Mouse (Mus musculus): ENCODE measurements around the gene Spns2. TPM values are rescaled to one million over a fixed set of nuclear protein-coding genes. Genes with fewer than 3 reads are reported as not detected.
A peak's percentile ranks its signal among the peaks of the same experiment; 100 is the strongest.

Spns2 gene
- polyA plus RNA-seq, 1 experiment from 2014 or later, result 11.1 TPM

GRCm38 (mm10) chr11:72531632-72532031 lies 41.9 kb upstream of the Spns2 start:
- DNase-seq (ENCODE audit: low spot score) (no peak), ATAC-seq (no peak)
- Histone ChIP-seq H3K27me3 (replicated peaks; ENCODE audit: insufficient read depth, low read length) (no peaks in the 10 kb centered on the region), H3K4me1 (ENCODE audit: insufficient read depth, low read depth, low read length) (no peaks in the 10 kb centered on the region), H3K9ac (replicated peaks; ENCODE audit: low read depth) (no peak overlapping the region), H3K9me3 (ENCODE audit: low read length) (no peaks in the 10 kb centered on the region), H3K36me3 (ENCODE audit: insufficient read depth, low read length) (no peaks in the 10 kb centered on the region), H3K27ac (ENCODE audit: low read length) (no peak overlapping the region), H3K4me3 (ENCODE audit: low read depth, low read length) (no peak overlapping the region), H3K4me2 (replicated peaks; ENCODE audit: low read depth, low read length) (no peak overlapping the region)
- TF ChIP-seq EP300 (IDR thresholded peaks at IDR 0.05), result no peak
- TF ChIP-seq CTCF (IDR thresholded peaks at IDR 0.05), result peak; percentile 54
- WGBS, result 74% methylated on average over 1 of the region's 1 CpGs

- DNase-seq (ENCODE audit: low spot score), result no peak
- no peaks in the 10 kb centered on the region for H3K4me1 ChIP-seq (ENCODE audit: insufficient read depth, low read depth, low read length)
- no peak overlapping the region for H3K9ac ChIP-seq (replicated peaks; ENCODE audit: low read depth)
- WGBS, result 83% methylated on average over 5 of the region's 5 CpGs
- no peaks in the 10 kb centered on the region for H3K36me3 ChIP-seq (ENCODE audit: insufficient read depth, low read length)
- ATAC-seq, result no peak
- no peak overlapping the region for H3K4me3 ChIP-seq (ENCODE audit: low read depth, low read length)
- no peaks in the 10 kb centered on the region for H3K27me3 ChIP-seq (replicated peaks; ENCODE audit: insufficient read depth, low read length)
- no peaks in the 10 kb centered on the region for H3K9me3 ChIP-seq (ENCODE audit: low read length)
- no peak overlapping the region for H3K27ac ChIP-seq (ENCODE audit: low read length)
- no peak overlapping the region for H3K4me2 ChIP-seq (replicated peaks; ENCODE audit: low read depth, low read length)
- TF ChIP-seq CTCF (IDR thresholded peaks at IDR 0.05), result no peak
- TF ChIP-seq EP300 (IDR thresholded peaks at IDR 0.05), result no peak
These were observed 41.4 kb upstream of the Spns2 start for GRCm38 (mm10) chr11:72531144-72531543.

GRCm38 (mm10) chr11:72526190-72526589 lies 36.5 kb upstream of the Spns2 start:
- Histone ChIP-seq H3K4me2 (replicated peaks; ENCODE audit: low read depth, low read length) (no peak overlapping the region), H3K36me3 (ENCODE audit: insufficient read depth, low read length) (no peaks in the 10 kb centered on the region), H3K4me1 (ENCODE audit: insufficient read depth, low read depth, low read length) (no peaks in the 10 kb centered on the region), H3K27me3 (replicated peaks; ENCODE audit: insufficient read depth, low read length) (no peaks in the 10 kb centered on the region), H3K9me3 (ENCODE audit: low read length) (no peaks in the 10 kb centered on the region), H3K4me3 (ENCODE audit: low read depth, low read length) (no peak overlapping the region), H3K9ac (replicated peaks; ENCODE audit: low read depth) (no peak overlapping the region), H3K27ac (ENCODE audit: low read length) (no peak overlapping the region)
- no peak for ATAC-seq
- no peak for DNase-seq (ENCODE audit: low spot score)
- no peak for TF ChIP-seq EP300 (IDR thresholded peaks at IDR 0.05)
- WGBS, result 84% methylated on average over 4 of the region's 4 CpGs

GRCm38 (mm10) chr11:72523711-72524110 lies 34.0 kb upstream of the Spns2 start:
- 49% methylated on average over 4 of the region's 4 CpGs for WGBS

GRCm38 (mm10) chr11:72522616-72523041 lies 32.9 kb upstream of the Spns2 start:
- H3K9me3 ChIP-seq (ENCODE audit: low read length), result no peaks in the 10 kb centered on the region
- no peaks in the 10 kb centered on the region for H3K4me1 ChIP-seq (ENCODE audit: insufficient read depth, low read depth, low read length)
- H3K27me3 ChIP-seq (replicated peaks; ENCODE audit: insufficient read depth, low read length), result no peaks in the 10 kb centered on the region
- WGBS, result 39% methylated on average over 5 of the region's 5 CpGs
- no peak overlapping the region for H3K27ac ChIP-seq (ENCODE audit: low read length)
- ATAC-seq, result peak; percentile 32; the same call in 1 of the 2 replicates
- no peaks in the 10 kb centered on the region for H3K36me3 ChIP-seq (ENCODE audit: insufficient read depth, low read length)
- TF ChIP-seq CTCF (IDR thresholded peaks at IDR 0.05) (no peak), EP300 (IDR thresholded peaks at IDR 0.05) (no peak)
- H3K4me2 ChIP-seq (replicated peaks; ENCODE audit: low read depth, low read length), result no peak overlapping the region
- DNase-seq (ENCODE audit: low spot score), result peak; percentile 34
- no peak overlapping the region for H3K4me3 ChIP-seq (ENCODE audit: low read depth, low read length)
- H3K9ac ChIP-seq (replicated peaks; ENCODE audit: low read depth), result no peak overlapping the region

More at GRCm38 (mm10) chr11:72523711-72524110, 34.0 kb upstream of the Spns2 start:
- Histone ChIP-seq H3K27ac (ENCODE audit: low read length) (no peak overlapping the region), H3K4me2 (replicated peaks; ENCODE audit: low read depth, low read length) (no peak overlapping the region), H3K27me3 (replicated peaks; ENCODE audit: insufficient read depth, low read length) (no peaks in the 10 kb centered on the region), H3K9ac (replicated peaks; ENCODE audit: low read depth) (no peak overlapping the region), H3K4me1 (ENCODE audit: insufficient read depth, low read depth, low read length) (no peaks in the 10 kb centered on the region), H3K9me3 (ENCODE audit: low read length) (no peaks in the 10 kb centered on the region), H3K36me3 (ENCODE audit: insufficient read depth, low read length) (no peaks in the 10 kb centered on the region), H3K4me3 (ENCODE audit: low read depth, low read length) (no peak overlapping the region)
- ATAC-seq (no peak), DNase-seq (ENCODE audit: low spot score) (no peak)
- TF ChIP-seq CTCF (IDR thresholded peaks at IDR 0.05), result no peak
- TF ChIP-seq EP300 (IDR thresholded peaks at IDR 0.05), result no peak

GRCm38 (mm10) chr11:72521598-72522541 lies 32.2 kb upstream of the Spns2 start:
- DNase-seq (ENCODE audit: low spot score), result peak; percentile 47
- 59% methylated on average over 5 of the region's 5 CpGs for WGBS

More at GRCm38 (mm10) chr11:72521598-72522541, 32.2 kb upstream of the Spns2 start:
- H3K27ac ChIP-seq (ENCODE audit: low read length), result no peak overlapping the region
- H3K27me3 ChIP-seq (replicated peaks; ENCODE audit: insufficient read depth, low read length), result no peaks in the 10 kb centered on the region
- peak; percentile 30; the same call in 1 of the 2 replicates for ATAC-seq
- no peak overlapping the region for H3K4me3 ChIP-seq (ENCODE audit: low read depth, low read length)
- H3K9ac ChIP-seq (replicated peaks; ENCODE audit: low read depth), result no peak overlapping the region
- no peak for TF ChIP-seq CTCF (IDR thresholded peaks at IDR 0.05)
- TF ChIP-seq EP300 (IDR thresholded peaks at IDR 0.05), result no peak
- H3K9me3 ChIP-seq (ENCODE audit: low read length), result no peaks in the 10 kb centered on the region
- no peaks in the 10 kb centered on the region for H3K4me1 ChIP-seq (ENCODE audit: insufficient read depth, low read depth, low read length)
- H3K4me2 ChIP-seq (replicated peaks; ENCODE audit: low read depth, low read length), result no peak overlapping the region
- no peaks in the 10 kb centered on the region for H3K36me3 ChIP-seq (ENCODE audit: insufficient read depth, low read length)

Measured in lung, postnatal 0 days (tissue).